Mouse (Mus musculus) liver, adult 2 months (tissue): ENCODE measurements around the gene Cd101. TPM values are rescaled to one million over a fixed set of nuclear protein-coding genes. Genes with fewer than 3 reads are reported as not detected.

ENCODE experiments used
- DNase-seq: peaks from one replicate; pipeline ENCODE4 v3.0.0-alpha.2; 2011; ENCODE audit warnings: low read depth, low spot score; ENCODE audit errors: extremely low read depth
- H3K27ac ChIP-seq: fragments of 200-500 bp; replicated peaks from 2 replicates; pipeline ENCODE4 v1.5.1; 2012; ENCODE audit warnings: low read depth, mild to moderate bottlenecking, control low read depth, inconsistent platforms, low read length; ENCODE audit not compliant: insufficient read depth
- H3K27me3 ChIP-seq: fragments of 200-500 bp; 2 replicates; pipeline ENCODE4 v1.6.1; 2012; ENCODE audit warnings: mild to moderate bottlenecking, moderate library complexity, low read length, inconsistent platforms; ENCODE audit not compliant: control insufficient read depth, insufficient read depth
- H3K36me3 ChIP-seq: fragments of 200-500 bp; 2 replicates; pipeline ENCODE4 v1.6.1; 2012; ENCODE audit warnings: low read length, inconsistent platforms; ENCODE audit not compliant: control insufficient read depth, insufficient read depth
- H3K4me1 ChIP-seq: fragments of 200-500 bp; 2 replicates; pipeline ENCODE4 v1.6.1; 2011; ENCODE audit warnings: low read length; ENCODE audit not compliant: control insufficient read depth, insufficient read depth
- H3K4me3 ChIP-seq: fragments of 200-500 bp; 2 replicates; pipeline ENCODE4 v1.5.1; 2011; ENCODE audit warnings: low read depth, mild to moderate bottlenecking, control low read depth, low read length, moderate library complexity; ENCODE audit not compliant: insufficient read depth
- H3K79me2 ChIP-seq: fragments of 200-500 bp; 2 replicates; pipeline ENCODE4 v1.6.1; 2012; ENCODE audit warnings: inconsistent platforms, mild to moderate bottlenecking, low read length, moderate library complexity; ENCODE audit not compliant: control insufficient read depth, insufficient read depth
- H3K9ac ChIP-seq: fragments of 200-500 bp; 2 replicates; pipeline ENCODE4 v1.6.1; 2012; ENCODE audit warnings: low read depth, mild to moderate bottlenecking, control low read depth, inconsistent platforms, low read length
- CTCF ChIP-seq: fragments of 200-500 bp; IDR thresholded peaks from 2 replicates; pipeline ENCODE4 v1.5.1; 2011; ENCODE audit warnings: low read depth, low read length, control low read depth
- POLR2A ChIP-seq: fragments of 200-500 bp; IDR thresholded peaks from 2 replicates; pipeline ENCODE4 v1.6.1; 2011; ENCODE audit warnings: low read length, control low read depth; ENCODE audit not compliant: insufficient read depth; ENCODE audit errors: extremely low read depth
- WGBS: fragments of 180-500 bp; shearing (Covaris S2); methylation state at CpG from one replicate; pipeline ENCODE4 v1.1.7; 2018; 5-methylcytosine and 5-hydroxymethylcytosine counted together
- polyA plus RNA-seq: library from polyadenylated mRNA; depleted of rRNA; stranded (reverse); fragments of >200 nt; gene quantifications from 2 replicates; pipeline ENCODE4 v1.2.3, GENCODE M21; 2012; rRNA removed
- total RNA-seq: library from RNA; depleted of rRNA; stranded (reverse); fragments of >200 nt; gene quantifications from 2 replicates; pipeline ENCODE4 v1.2.3, GENCODE M21; 2014; rRNA removed

Cd101 gene
- total RNA-seq (under 0.01 TPM in 1 of 2 replicates, not detected in the other), polyA plus RNA-seq (0.06 and 0.07 TPM in 2 replicates)

DNA sequence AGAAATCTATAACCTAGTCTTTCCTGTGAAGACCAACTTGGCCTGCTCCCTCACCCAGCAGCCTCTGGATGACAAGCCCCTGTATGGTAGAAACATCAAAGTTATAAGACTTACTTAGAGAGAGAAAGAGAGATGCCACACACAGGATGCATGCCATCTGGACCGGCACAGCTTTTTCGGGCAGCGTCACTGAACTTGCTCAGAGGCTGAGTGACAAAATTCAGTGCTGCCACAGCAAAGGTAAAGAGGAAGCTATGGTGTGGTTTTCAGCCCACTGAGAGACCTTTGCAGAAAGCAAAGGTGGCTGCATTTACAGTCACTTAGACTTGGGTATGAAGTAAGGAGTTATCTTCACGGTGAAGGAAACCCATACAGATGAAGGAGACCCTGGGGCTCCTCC lies at the start of gene Cd101:
Cd101 (minus strand) TSS at position 218 of the 400 bp plus-strand sequence.
- no peak for TF ChIP-seq POLR2A
- no peak for TF ChIP-seq CTCF
- no peaks in the 10 kb centered on the region for H3K36me3 ChIP-seq
- no peaks in the 10 kb centered on the region for H3K27me3 ChIP-seq
- H3K79me2 ChIP-seq = no peaks in the 10 kb centered on the region
- 93% methylated on average over 4 of the region's 4 CpGs for WGBS
- no peak within 1 kb of the TSS for H3K9ac ChIP-seq
- H3K4me1 ChIP-seq = no peaks in the 10 kb centered on the region
- no peak within 1 kb of the TSS for H3K4me3 ChIP-seq
- no peak within 1 kb of the TSS for H3K27ac ChIP-seq
- DNase-seq = no peak

GRCm38 (mm10) chr3:101078344-101078743 lies 49.0 kb upstream of the Cd101 start:
- no peak overlapping the region for H3K9ac ChIP-seq
- whole genome bisulfite sequencing = 80% methylated on average over 1 of the region's 1 CpGs
- no peak for DNase-seq
- no peaks in the 10 kb centered on the region for H3K79me2 ChIP-seq
- no peaks in the 10 kb centered on the region for H3K27me3 ChIP-seq
- H3K4me1 ChIP-seq = no peaks in the 10 kb centered on the region
- H3K4me3 ChIP-seq = no peak overlapping the region
- H3K27ac ChIP-seq = no peak overlapping the region
- no peaks in the 10 kb centered on the region for H3K36me3 ChIP-seq
- TF ChIP-seq CTCF = no peak
- TF ChIP-seq POLR2A = no peak

GRCm38 (mm10) chr3:101077710-101078100 lies 48.3 kb upstream of the Cd101 start:
- no peak for TF ChIP-seq CTCF
- no peak for TF ChIP-seq POLR2A
- Histone ChIP-seq H3K79me2 (no peaks in the 10 kb centered on the region), H3K9ac (no peak overlapping the region), H3K27ac (no peak overlapping the region), H3K27me3 (no peaks in the 10 kb centered on the region), H3K4me1 (no peaks in the 10 kb centered on the region), H3K4me3 (no peak overlapping the region), H3K36me3 (no peaks in the 10 kb centered on the region)
- no peak for DNase-seq
- WGBS = 82% methylated on average over 6 of the region's 6 CpGs

- 97% methylated on average over 25 of the region's 25 CpGs for WGBS
- H3K27me3 ChIP-seq = no peaks in the 10 kb centered on the region
- H3K36me3 ChIP-seq = no peaks in the 10 kb centered on the region
- DNase-seq = no peak
- H3K27ac ChIP-seq = no peak overlapping the region
- H3K4me1 ChIP-seq = no peaks in the 10 kb centered on the region
- no peaks in the 10 kb centered on the region for H3K79me2 ChIP-seq
- no peak overlapping the region for H3K9ac ChIP-seq
- TF ChIP-seq CTCF = no peak
- TF ChIP-seq POLR2A = no peak
- no peak overlapping the region for H3K4me3 ChIP-seq
Observed at GRCm38 (mm10) chr3:101076966-101077709, 47.8 kb upstream of the Cd101 start.

DNA sequence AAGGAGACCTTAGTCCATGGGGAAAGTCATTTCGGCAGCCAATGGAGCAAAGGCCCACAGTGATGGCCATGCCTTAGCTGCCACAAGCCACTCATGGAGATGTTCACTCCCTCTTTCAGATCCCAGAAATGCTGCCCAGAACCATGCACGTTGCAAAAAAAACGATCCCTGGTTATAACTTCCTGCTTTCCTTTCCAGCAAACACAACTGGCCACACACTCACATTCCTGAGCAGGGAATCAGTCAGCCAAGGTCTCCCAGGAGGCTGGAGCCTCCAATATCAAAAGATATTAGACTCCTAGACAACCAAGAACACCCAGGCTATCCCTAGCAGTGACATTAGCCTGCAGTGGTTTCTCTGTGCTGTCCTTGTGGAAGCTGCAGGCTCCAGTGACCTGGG lies 46.5 kb upstream of the Cd101 start:
- WGBS = 68% methylated on average over 3 of the region's 3 CpGs
- Histone ChIP-seq H3K4me3 (no peak overlapping the region), H3K27ac (no peak overlapping the region), H3K36me3 (no peaks in the 10 kb centered on the region), H3K9ac (no peak overlapping the region), H3K4me1 (no peaks in the 10 kb centered on the region), H3K79me2 (no peaks in the 10 kb centered on the region), H3K27me3 (no peaks in the 10 kb centered on the region)
- DNase-seq = no peak
- no peak for TF ChIP-seq POLR2A
- no peak for TF ChIP-seq CTCF

GRCm38 (mm10) chr3:101073384-101073783 lies 44.0 kb upstream of the Cd101 start:
- Histone ChIP-seq H3K27me3 (no peaks in the 10 kb centered on the region), H3K4me3 (no peak overlapping the region), H3K27ac (no peak overlapping the region), H3K4me1 (no peaks in the 10 kb centered on the region), H3K9ac (no peak overlapping the region), H3K36me3 (no peaks in the 10 kb centered on the region), H3K79me2 (no peaks in the 10 kb centered on the region)
- no peak for DNase-seq
- 90% methylated on average over 9 of the region's 9 CpGs for WGBS
- TF ChIP-seq CTCF = no peak
- TF ChIP-seq POLR2A = no peak
